Mouse (Mus musculus) cerebellum, adult 18-20 months (tissue): ENCODE results near the gene Senp7.
A peak's percentile ranks its signal among the peaks of the same experiment; 100 is the strongest.
"Not testable (repeated sequence)": the region's sequence is repeated elsewhere in the genome, so short reads cannot be mapped to it uniquely, and the experiment has no call there.

Experiments used
- DNase-seq, 2 experiments: peaks; one replicate each; pipeline ENCODE4 v3.0.0; 2021

Senp7 gene

DNA sequence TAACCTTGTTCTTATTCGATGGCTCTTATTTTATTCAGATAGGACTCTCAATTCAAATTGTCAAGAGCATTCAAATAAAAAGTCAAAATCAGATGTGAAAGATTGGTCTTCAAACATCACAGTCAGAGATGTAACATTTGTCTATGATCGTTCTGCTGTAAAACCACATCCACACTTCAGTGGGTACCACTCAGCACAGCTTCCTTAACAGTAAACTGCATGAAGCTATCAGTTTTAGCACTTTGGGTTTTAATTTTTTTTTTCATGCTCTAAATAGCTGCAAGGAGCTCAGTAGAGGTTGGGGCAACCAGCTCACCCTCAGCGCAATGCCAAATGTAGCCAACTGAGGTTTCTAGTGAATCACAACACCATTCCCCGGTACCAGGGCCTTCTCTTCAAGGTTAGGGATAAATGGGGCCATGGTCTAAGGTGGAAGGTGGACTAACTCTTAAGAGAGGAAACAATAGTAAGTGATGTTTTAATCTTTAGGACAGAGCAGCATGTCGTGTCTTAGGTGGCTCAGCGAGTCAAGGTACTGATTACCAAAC, 20.5 kb downstream of the Senp7 start:
- DNase-seq: no peak

DNA sequence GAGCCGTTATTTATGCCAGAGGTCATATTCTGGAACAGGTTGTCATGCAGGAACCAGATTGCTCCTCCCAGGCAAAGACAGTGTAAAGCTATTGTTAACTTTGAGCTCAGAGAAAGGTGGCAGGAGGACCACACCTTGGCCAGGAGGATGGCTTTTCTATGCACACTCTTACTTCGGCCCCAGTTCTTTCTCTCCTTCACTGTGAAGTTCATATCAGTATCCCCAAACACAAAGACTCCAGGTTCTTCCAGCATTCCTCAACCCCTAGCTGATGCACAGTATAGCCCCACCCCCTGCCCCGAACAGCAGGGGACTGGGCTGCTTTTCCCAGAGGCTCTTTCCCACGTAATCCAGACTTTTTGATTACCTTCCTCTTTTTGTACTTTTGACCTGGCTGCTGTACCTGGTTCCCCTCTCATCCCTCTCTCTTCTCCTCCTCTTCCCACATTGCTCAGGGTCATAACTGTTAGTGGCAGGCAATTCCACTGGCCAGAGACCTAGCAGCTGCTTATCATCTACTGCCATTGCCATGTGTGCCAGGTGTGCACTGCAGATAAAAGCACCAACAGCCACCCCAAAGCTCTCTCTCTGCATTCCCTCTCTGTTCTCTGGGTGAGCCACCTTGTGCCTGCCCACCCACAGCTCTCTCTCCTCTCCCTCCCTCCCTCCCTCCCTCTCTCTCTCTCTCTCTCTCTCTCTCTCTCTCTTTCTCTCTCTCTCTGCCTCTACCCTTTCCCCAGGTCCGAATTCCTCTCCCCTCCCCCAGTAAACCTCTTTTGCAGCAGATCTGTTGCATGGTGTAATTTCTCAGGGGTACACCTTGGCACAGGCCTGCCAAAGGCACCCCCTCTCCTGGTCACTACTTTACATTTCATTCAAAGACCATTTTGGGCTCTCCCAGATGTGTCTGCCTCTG, 23.4 kb downstream of the Senp7 start:
- no peak for DNase-seq

DNA sequence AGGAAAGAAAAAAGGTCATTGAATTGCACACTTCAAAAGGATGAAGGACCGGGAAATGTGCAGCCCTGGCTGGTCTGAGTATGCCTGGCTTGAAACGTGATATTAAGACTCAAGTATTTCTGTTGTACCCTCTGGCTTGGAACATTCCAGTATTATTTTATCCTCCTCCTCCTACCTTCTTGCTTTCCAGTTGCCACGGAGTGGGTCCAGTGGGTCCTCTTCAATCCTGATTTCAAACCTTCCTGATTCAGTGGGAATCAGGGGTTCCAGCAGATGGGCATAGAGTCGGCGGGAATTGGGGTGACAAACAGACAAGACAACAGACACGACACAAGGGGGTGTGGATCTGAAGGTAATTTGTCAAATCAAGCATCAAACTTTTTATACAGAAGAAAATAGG, 24.4 kb downstream of the Senp7 start:
- DNase-seq: no peak

DNA sequence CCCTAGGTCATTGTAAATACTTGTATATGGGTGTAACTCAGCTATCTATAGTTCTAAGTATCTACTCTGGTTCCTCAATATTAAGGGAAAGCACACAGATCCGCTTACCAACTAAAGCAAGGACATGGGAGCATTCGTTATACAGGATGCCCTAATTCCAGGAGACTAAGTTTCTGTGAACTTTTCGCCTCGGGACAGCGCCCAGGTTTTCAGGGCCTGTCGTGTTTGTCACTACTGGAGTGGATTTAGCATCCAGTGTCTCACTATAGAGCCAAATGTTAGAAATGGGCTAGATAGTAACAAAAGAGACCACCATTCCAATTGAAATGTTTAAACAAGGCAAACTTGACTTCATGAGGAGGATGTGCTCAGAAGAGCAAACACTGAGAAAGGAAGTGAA, 25.0 kb downstream of the Senp7 start:
- DNase-seq: not testable (repeated sequence)

DNA sequence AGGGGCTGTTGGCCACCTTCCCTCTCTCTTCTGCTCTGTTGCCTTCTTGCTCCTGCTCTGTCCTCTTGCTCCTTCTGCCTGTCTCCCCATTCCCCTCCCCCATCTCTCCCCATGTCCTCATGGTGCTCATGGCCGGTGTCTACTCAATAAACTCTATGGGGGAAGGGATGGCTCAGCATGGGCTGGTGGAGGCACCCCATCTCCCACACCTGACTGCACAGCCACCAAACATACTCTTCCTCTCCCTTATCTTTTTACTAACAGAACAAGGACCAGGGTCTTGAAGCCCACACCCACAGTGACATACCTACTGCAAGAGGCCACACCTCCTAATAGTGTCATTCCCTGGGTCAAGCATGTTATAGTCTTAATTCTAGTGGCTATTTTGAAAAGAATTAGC, 26.0 kb downstream of the Senp7 start:
- DNase-seq: no peak

DNA sequence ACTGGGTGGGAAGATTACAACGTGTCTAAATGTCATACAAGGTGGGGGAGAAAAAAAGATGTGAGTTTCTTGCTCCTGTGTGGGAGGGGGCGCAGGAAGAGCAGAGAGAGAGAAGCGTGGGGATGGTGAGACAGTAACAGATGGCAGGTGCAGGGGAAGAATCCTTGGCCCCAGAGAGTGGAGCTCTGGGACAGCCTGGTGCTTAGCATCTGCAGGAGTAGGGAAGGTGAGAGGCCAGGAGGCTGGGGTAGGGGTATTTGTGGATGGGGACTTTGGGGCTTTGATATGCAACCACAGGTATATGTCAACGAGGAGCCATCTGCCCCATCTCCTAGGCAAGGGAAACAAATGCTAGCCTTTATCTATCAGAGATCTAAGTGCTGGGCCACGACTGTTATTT, 26.4 kb downstream of the Senp7 start:
- peak; percentile 19 to 30 for DNase-seq

DNA sequence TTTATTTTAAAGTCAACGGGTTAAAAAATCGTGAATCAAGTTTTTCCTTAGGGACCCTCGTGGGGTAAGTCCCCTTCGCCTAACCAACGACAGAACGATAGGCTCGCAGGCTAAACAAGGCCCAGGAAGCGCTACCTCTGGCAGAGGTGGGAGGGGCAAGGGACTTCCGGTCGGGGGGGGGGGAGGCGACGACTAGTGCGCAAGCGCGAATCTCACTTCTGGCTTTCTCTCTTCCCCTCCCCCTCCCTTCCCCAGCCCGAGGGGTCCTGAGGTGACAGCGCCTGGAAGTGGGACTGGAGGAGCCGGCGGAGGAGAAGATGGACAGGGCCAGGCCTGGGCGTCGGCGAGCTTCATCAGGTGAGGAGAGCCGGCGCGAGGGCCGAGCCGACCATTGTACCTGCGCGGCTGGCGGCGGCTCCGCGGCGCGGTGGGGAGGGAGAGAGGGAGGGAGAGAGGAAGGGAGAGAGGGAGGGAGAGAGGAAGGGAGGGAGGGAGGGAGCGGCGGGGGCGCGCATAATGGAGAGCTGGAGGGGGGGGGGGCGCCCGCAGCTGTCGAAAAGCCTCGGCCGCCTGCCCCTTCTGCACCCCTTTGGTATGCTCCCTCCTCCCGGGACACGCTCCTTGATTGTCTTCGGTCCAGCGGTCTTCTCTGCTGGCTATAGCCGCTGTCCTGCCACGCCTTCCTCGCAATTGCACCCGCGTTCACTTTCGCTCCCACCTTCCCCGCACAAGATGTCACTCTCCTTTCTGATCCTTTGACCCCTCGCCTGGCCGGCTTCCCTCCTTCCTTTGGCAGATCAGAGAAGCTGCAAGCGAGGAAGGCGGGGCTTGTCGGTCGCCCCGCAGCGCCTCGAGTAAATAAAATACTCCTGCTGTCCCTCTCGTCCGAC, 27.3 kb downstream of the Senp7 start:
- peak; percentile 80 to 86 for DNase-seq

DNA sequence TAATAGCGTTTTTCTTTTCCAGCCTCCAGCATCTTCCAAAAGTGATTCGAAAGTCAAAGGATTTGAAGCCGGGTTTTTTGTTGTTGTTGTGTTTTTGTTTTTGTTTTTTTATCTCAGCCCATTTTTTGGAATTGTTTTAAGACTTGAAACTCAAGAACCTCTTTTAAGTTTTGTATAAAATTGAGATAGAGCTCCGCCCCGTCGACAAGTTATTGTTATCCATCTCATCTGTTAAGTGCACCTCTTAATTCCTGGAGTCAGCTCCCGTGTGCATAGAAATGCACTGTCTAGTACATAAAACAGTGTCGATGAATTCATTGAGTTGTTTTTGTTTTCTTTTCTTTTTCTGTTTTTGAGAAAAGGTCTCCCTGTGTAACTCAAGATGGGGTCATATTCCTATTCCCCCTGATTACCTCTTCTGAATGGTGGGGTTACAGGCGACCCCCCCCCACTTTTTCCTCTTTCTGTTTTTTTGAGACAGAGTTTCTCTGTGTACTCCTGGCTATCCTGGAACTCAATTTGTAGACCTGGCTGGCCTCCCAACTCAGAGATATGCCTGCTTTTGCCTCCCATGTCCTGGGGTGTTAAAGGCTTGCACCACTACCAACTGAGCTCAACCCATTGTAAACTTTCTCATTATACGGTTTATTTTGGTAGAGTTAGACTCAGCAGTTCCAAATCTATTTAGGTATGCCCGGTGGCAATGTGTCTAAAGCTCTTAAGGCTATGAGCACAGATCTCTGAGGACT, 28.2 kb downstream of the Senp7 start:
- peak; percentile 32 to 37 for DNase-seq

DNA sequence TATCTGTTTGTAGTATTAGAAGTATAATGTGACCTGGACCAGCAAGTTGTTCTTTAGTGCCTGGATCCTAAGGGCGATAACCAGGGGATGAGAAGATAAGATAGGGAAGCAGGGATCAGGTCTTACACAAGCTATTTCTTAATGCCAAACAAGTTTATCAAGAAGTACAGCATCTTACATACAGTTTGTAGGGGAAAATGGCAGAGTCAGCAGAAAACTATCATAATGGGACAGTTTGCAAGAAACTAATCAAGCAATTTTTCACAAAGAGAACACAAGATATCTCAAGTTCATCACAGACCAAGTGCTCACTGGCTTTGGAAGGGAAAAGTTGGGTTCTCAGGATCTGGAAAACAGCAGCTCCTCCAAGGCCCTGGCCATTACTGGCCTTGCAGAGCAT, 31.3 kb downstream of the Senp7 start:
- DNase-seq: no peak

DNA sequence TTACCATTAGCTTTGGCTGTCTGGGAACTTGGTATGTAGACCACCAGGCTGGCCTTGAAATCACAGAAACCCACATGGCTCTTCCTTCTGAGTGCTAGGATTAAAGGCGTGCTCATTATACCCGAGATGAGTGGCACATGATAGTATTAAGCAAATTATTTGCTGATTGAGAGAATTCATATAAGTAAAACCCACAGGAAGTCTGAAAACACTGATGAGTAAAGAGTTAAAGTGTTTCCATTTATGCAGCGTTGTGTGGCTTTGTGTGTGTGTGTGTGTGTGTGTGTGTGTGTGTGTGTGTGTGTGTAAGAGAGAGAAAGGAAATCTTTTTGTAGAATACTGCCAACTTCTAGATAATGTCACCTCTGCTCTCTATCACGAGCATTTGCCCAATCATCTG, 33.6 kb downstream of the Senp7 start:
- no peak for DNase-seq

DNA sequence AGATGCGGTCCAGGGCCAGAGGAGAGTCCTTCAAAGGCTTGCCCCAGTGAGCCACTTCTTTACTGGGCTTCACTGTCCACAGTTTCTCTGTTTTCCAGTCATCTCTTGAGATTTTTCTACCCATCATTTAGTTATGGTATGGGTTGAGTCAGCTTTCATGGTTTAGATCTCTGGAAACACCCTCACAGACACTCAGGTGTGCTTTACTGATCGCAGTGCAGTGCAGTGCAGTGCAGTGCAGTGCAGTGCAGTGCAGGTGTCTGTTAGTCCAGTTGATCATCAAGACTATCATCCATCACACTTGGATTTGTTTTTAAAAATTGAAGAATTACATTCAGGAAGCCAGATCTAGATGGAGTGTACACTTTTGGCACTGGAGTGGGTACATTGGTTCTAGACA, 38.2 kb downstream of the Senp7 start:
- no peak for DNase-seq

DNA sequence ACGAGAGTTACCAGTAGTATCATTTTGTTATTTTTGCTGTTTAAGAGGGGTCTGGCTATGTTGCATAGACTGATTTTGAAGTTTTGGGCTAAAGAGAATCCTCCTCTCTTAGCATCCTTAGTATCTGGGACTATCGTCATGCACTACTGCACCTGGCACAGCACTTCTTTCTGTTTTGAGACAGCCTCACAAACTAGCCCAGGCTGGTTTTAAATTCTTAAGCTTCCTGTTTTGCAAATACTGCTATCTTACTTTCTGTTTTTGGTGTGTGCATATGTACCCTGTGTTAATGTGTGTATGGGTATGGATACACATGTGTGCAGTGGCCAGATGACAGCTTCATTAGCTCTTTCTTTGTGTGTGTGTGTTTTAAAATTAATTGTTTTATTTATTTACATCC, 42.2 kb downstream of the Senp7 start:
- DNase-seq: no peak

DNA sequence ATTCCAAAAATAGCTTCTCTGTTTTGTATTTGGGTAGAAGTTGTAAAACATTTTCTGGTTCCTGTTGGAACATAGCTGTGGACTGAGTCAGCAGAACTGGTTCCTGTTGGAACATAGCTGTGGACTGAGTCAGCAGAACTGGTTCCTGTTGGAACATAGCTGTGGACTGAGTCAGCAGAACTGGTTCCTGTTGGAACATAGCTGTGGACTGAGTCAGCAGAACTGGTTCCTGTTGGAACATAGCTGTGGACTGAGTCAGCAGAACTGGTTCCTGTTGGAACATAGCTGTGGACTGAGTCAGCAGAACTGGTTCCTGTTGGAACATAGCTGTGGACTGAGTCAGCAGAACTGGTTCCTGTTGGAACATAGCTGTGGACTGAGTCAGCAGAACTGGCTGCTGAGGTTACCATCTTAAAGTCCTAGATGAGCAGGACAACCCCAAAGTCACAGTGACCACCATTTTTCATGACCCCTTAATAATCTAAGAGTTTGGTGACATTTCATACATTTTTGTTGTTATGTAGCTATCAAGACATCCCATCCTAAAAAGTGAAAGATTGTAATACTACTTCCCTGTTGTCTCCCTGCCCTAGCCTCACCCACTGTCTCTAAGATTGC, 48.4 kb downstream of the Senp7 start:
- not testable (repeated sequence) for DNase-seq

DNA sequence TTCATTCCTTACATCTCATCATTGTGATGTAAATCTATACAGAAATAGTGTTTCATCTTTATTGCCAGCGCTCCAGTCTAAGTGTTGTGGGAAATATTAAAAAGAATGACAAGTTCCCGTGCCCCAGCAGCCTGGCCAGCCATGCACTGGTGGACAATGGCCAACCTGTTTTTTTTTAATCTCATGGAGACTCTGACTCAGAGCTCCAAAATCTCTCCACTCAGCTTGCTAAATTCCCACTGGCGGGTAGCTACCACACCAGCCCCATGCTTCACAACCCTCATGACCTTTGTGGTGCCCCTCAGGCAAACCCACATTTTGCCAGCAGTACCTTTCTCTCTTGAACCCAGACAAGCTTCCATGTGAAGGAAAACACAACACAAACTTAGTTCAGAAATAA, 67.6 kb downstream of the Senp7 start:
- no peak for DNase-seq

DNA sequence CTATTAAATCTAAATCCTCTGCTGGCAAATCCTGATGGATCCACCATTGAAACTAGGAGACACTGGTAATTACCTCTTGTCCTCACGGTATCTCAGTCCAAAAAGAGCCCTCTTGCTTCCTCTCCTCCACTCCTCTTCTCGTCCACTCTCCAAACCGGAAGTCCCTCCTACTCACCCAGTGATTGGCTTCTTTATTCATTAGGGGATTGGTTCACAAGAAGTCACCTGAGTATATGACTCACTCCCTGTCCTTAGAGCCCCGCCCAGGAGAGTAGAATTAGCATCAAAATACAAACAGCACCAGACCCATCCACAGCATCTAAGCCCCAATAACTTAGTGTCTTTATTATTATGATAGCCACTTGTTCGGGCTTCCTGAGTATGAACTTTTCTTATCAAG, 68.0 kb downstream of the Senp7 start:
- DNase-seq: no peak

DNA sequence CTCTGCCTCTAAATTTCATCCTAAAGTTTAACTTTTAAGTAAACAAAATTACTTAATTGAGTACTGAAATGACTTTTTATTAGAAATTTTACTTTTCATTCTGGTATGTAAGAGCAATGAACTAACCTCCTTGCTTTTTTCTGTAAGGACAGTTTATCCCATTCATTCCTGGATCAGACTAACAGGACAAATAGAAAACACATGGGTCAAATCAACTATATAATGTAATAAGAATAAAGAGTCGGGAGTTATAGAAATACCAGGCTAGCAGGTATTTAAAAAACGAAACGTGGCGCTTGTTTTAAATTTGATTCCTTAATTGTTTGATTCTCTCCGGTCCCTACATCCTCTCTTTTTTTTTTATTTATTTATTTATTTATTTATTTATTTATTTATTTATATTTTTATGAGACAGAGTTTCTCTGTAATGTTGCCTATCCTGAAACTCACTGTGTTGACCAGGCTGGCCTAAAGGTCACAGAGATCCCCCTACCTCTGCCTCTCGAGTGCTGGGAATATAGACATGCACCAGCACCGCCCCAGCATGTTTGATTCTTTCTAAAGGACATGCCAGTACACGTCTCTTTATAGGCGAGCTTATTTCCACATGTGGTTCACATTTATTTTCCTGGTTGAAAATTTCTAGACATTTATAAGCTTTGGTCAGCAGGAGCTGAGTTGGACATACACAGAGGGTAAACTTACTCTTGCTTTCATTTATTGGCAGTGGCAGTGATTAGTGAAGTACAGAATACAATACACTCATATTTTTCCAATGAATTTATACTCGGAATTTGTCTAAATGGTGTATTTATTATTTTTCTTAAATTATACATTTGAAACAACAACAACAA, 69.4 kb downstream of the Senp7 start:
- DNase-seq: no peak

DNA sequence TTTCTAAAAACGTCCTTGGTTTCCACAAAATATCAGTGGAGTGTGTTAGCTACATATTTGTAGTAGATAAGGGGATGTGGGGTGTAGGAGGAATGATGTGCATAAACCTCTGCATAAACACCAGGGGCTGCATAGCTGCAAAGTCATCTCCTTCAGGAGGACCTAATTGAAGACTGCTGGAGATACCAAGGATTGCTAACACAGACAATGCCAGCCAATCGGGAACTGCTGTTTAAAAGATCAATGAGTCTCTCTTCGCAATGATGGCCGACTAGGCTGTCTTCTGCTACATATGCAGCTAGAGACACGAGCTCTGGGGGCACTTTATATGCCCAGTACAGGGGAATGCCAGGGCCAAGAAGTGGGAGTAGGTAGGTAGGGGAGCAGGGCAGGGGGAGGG, 74.4 kb downstream of the Senp7 start:
- no peak for DNase-seq

DNA sequence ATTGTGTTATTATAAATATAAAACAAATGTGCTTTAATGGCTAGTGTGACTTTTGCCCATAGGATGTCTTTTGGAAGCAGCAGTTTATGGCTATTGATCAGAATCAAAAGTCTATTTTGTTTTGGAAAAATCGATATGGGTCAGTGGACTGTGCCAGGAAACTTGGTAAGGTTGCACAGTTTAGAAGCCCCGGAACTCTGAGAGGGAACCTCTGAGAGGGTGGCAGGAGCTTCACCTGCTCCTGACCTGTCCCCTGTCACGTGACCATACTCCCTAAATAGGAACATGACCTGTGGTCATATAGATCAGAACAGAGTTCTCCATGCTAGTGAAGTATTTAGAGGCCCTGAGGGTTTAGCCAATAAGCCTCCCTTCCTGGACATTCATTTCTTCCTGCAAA, 75.9 kb downstream of the Senp7 start:
- DNase-seq: no peak

DNA sequence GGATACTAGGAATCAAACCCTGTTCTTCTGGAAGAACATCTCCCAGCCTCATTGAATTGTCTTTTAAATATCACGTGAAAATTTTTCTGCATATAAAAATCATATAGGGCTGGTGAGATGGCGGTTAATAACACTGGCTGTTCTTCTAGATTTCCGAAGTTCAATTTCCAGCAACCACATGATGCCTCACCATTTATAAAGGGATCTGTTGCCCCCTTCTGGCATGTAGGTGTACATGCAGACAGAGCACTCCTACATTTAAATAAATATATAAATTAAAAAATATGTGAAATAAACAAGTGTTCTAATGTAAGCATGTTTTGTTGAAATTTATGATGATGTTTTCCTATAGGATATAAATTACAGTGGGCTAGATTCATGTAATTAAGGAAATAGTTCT, 83.5 kb downstream of the Senp7 start:
- peak; percentile 23 to 34 for DNase-seq

DNA sequence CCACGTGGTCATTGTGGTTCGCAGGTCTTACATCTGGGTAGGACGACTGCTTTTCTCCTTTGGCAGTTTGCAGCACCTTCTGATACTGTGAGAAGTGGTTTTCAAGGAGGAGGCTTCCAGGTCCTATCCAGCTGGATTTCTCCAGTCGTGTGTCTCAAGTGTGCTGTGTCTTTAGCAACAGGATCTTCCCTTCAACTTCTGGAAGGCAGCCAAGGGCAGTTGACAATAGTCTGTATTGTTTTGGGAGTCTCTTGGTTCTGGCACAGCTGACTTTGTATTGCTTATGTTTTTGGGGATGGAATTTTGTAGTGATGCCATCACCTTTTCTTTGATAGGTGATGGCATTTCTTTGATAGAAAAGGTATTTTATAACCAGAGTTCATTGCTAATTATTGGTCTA, 86.0 kb downstream of the Senp7 start:
- no peak for DNase-seq

DNA sequence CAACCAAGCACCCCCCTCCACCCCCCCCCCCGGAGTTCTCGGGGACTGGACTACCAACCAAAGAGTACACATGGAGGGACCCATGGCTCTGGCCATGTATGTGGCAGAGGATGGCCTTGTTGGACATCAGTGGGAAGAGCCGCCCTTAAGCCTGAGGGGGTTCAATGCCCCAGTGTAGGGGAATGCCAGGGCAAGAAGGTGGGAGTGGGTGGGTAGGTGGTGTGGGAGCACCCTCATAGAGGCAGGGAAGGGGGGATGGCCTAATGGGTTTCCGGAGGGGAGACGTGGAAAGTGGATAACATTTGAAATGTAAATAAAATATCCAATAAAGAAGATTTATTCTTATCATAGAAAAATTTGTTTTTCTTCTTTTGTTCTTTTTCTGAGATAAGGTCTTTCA, 89.5 kb downstream of the Senp7 start:
- not testable (repeated sequence) for DNase-seq
